In the genomic region with DNA sequence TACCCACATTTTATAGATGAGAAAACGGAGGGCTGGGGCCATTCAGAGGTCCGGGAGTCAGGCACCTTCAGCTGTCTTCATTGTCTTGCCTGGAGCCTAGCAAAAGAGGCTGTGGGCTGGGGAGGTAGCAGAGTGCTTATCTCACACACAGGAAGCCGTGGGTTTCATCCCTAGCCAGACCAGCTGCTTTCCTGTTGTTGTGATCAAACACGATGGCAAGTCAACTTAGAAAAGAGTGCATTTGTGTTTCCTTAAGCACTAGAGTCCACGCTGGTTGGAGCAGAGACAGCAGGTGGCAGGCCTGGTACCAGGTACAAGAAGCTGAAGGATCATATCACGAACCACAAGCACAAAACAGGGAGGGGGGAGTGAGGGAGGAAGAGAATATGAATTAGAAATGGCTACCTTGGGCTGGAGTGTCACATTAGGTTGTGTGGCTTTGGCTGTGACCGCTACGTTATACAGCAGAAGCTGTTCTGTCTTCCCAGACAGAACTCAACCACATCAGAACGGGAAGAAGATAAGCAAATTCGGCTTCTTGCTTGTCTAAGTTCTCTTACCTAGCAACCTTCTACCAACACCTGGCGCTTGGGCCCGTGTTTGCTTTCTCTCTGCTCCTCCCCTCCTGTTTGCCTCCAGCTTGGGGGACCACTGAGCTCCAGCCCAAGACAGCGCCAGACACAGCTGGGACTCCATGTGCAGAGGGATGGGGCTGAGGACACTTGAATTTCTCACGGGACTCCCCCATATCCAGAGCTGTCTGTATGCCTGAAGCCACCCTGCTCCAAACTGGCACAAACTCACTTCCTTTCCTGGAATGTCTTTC, we compare ENCODE assay signal across 15 mouse cellular contexts.
DNase-seq lines count a peak whose midpoint lies in the region; TF ChIP-seq lines count a peak whose summit lies in the region.
"Had no signal": no experiment of that assay in that cellular context is flagged by ENCODE, and none has a peak within 500 bp of the region (broad histone marks: within the 10 kb centered on the region; RNA-seq: fewer than 3 reads in every experiment).

No protein-coding gene starts in this region.

- no peak overlapping the region for H3K4me3 ChIP-seq in spleen, adult 2 months (ENCODE audit: extremely low read depth, insufficient read depth, insufficient read length)
- H3K4me3 ChIP-seq: intestine, embryonic 15.5 days had no signal

- no peak for TF ChIP-seq CTCF in spleen, adult 2 months (IDR thresholded peaks at IDR 0.05; ENCODE audit: extremely low read depth, insufficient read depth, insufficient read length, insufficient replicate concordance)

- no peaks in the 10 kb centered on the region for H3K36me3 ChIP-seq in spleen, adult 2 months (ENCODE audit: control insufficient read depth, insufficient read depth, low read length)
- H3K36me3 ChIP-seq: G1E; intestine, embryonic 15.5 days had no signal

- H3K27ac ChIP-seq in spleen, adult 2 months (ENCODE audit: insufficient read depth, low read length) = peak overlapping the region; percentile 63
- H3K27ac ChIP-seq: intestine, embryonic 15.5 days; kidney, postnatal 0 days had no signal

- peaks cover 2% of the 10 kb centered on the region; the same call in 1 of the 2 replicates for H3K4me1 ChIP-seq in spleen, adult 2 months (ENCODE audit: control insufficient read depth, insufficient read depth, insufficient read length)

- WGBS in spleen, adult 2 months = 25% methylated on average over 14 of the region's 14 CpGs

- no peak for TF ChIP-seq POLR2A in spleen, adult 2 months (IDR thresholded peaks at IDR 0.05; ENCODE audit: low read depth, low read length)

- no peaks in the 10 kb centered on the region for H3K27me3 ChIP-seq in spleen, adult 2 months (ENCODE audit: control insufficient read depth, insufficient read depth, low read length)
- H3K27me3 ChIP-seq: intestine, embryonic 15.5 days had no signal

- DNase-seq in heart, adult 11 months = peak; percentile 66
- no peak for DNase-seq in heart, postnatal 4 days
- DNase-seq in spleen, adult 2 months (ENCODE audit: low read depth in 1 of 2, low spot score in 2 of 2) = peak in 1 of 2 experiments; percentile 22
- no peak for DNase-seq in spleen, postnatal 4 days (ENCODE audit: low spot score in 2 of 2)
- DNase-seq in naive thymus-derived CD4-positive, alpha-beta T cell, adult 2 months (ENCODE audit: low read depth) = peak; percentile 84
- peak; percentile 66 for DNase-seq in thymus, postnatal 4 days
- no peak for DNase-seq in kidney, adult 11 months
- DNase-seq in yolk sac, embryonic 10.5 days (ENCODE audit: low spot score) = no peak
- DNase-seq: cerebellum, adult 11 months; gastrocnemius, postnatal 14 days; liver; retina, postnatal 1 day had no signal

Comparison
In these comparisons a context has a peak if more than half of its experiments do, and no peak if none do; other contexts are left out.
1. DNase-seq: peak in heart, adult 11 months (single experiment), naive thymus-derived CD4-positive, alpha-beta T cell, adult 2 months (single experiment) and thymus, postnatal 4 days (single experiment); none in heart, postnatal 4 days (single experiment), spleen, postnatal 4 days (0 of 2), kidney, adult 11 months (single experiment) and yolk sac, embryonic 10.5 days (single experiment).